Mouse (Mus musculus) liver, embryonic 14.5 days (tissue): Measurements from ENCODE around the gene Wdr83. TPM values are rescaled to one million over a fixed set of nuclear protein-coding genes. Genes with fewer than 3 reads are reported as not detected.
A peak's percentile ranks its signal among the peaks of the same experiment; 100 is the strongest.

Experiments
- ATAC-seq: fragments of 200-750 bp; cut with Nextera tagmentation; 2 replicates; pipeline ENCODE4 v1.8.0; 2017; ENCODE audit warnings: moderate number of reproducible peaks, mild to moderate bottlenecking, moderate library complexity; ENCODE audit not compliant: insufficient read depth
- DNase-seq, 3 experiments: peaks; one replicate each; pipeline ENCODE4 v3.0.0-alpha.2; 2012 to 2013; ENCODE audit warnings: low read depth in 3 of 3, low spot score in 3 of 3
- H3K27ac ChIP-seq: fragments of 300-500 bp; sonication (generic); 2 replicates; pipeline ENCODE4 v1.5.1; 2014; ENCODE audit warnings: moderate library complexity, mild to moderate bottlenecking, control low read depth, inconsistent platforms
- H3K27me3 ChIP-seq: fragments of 300-500 bp; sonication (generic); 2 replicates; pipeline ENCODE4 v1.6.1; 2014; ENCODE audit warnings: mild to moderate bottlenecking, low read length, moderate library complexity; ENCODE audit not compliant: control insufficient read depth, insufficient read depth
- H3K36me3 ChIP-seq: fragments of 300-500 bp; sonication (generic); replicated peaks from 2 replicates; pipeline ENCODE4 v1.6.1; 2014; ENCODE audit warnings: low read depth; ENCODE audit not compliant: control insufficient read depth, insufficient read depth
- H3K4me1 ChIP-seq, 2 experiments: fragments of 200-500 bp in 1 of 2; fragments of 300-500 bp in 1 of 2; sonication (generic) in 1 of 2; replicated peaks; 2 replicates each; pipeline ENCODE4 v1.6.1; 2012 to 2014; ENCODE audit warnings: antibody characterized with exemption in 1 of 2, inconsistent platforms in 1 of 2, low read length in 1 of 2; ENCODE audit not compliant: control insufficient read depth in 2 of 2, insufficient read depth in 2 of 2
- H3K4me2 ChIP-seq: fragments of 300-500 bp; sonication (generic); 2 replicates; pipeline ENCODE4 v1.6.1; 2014; ENCODE audit warnings: low read depth, mild to moderate bottlenecking, control low read depth, moderate library complexity
- H3K4me3 ChIP-seq, 2 experiments: fragments of 200-500 bp in 1 of 2; fragments of 300-500 bp in 1 of 2; sonication (generic) in 1 of 2; 2 replicates each; pipeline ENCODE4 v1.5.1; 2012 to 2014; ENCODE audit warnings: low read depth in 2 of 2, low read length in 2 of 2, mild to moderate bottlenecking in 2 of 2, control low read depth in 1 of 2, inconsistent platforms in 1 of 2, moderate library complexity in 1 of 2; ENCODE audit not compliant: insufficient read depth in 1 of 2
- H3K9ac ChIP-seq: fragments of 300-500 bp; sonication (generic); replicated peaks from 2 replicates; pipeline ENCODE4 v1.6.1; 2014; ENCODE audit warnings: mild to moderate bottlenecking, control low read depth, moderate library complexity
- H3K9me3 ChIP-seq: fragments of 300-500 bp; sonication (generic); 2 replicates; pipeline ENCODE4 v1.6.1; 2016; ENCODE audit warnings: low read length, mixed read lengths; ENCODE audit not compliant: control insufficient read depth
- CTCF ChIP-seq: IDR thresholded peaks from 2 replicates; pipeline ENCODE4 v1.5.1; 2016; ENCODE audit warnings: antibody characterized with exemption, low read depth, control low read depth
- EP300 ChIP-seq: IDR thresholded peaks from 2 replicates; pipeline ENCODE4 v1.6.1; 2016; ENCODE audit warnings: antibody characterized with exemption, low read depth
- WGBS: fragments of 180-500 bp; shearing (Covaris S2); extraction: QIAGEN DNeasy Blood & Tissue Kit; methylation state at CpG from one replicate; pipeline ENCODE4 v1.1.7; 2014; ENCODE audit not compliant: insufficient replicate concordance; 5-methylcytosine and 5-hydroxymethylcytosine counted together
- microRNA-seq: library from miRNA; unstranded; fragments of <30 nt; microRNA quantifications from one replicate; pipeline ENCODE4, GENCODE M21; 2016
- polyA plus RNA-seq, 2 experiments: library from polyadenylated mRNA; depleted of rRNA in 1 of 2; stranded (reverse) in 1 of 2; unstranded in 1 of 2; fragments of >200 nt; fragmentation: Nextera tagmentation in 1 of 2; extraction: Ambion mirVana in 1 of 2; gene quantifications; 2 replicates each; pipeline versions ENCODE4 v1.2.1 to v1.2.3; 2012 to 2014

Gene Wdr83
- polyA plus RNA-seq, 2 experiments, result 20.1 to 26.0 TPM

DNA sequence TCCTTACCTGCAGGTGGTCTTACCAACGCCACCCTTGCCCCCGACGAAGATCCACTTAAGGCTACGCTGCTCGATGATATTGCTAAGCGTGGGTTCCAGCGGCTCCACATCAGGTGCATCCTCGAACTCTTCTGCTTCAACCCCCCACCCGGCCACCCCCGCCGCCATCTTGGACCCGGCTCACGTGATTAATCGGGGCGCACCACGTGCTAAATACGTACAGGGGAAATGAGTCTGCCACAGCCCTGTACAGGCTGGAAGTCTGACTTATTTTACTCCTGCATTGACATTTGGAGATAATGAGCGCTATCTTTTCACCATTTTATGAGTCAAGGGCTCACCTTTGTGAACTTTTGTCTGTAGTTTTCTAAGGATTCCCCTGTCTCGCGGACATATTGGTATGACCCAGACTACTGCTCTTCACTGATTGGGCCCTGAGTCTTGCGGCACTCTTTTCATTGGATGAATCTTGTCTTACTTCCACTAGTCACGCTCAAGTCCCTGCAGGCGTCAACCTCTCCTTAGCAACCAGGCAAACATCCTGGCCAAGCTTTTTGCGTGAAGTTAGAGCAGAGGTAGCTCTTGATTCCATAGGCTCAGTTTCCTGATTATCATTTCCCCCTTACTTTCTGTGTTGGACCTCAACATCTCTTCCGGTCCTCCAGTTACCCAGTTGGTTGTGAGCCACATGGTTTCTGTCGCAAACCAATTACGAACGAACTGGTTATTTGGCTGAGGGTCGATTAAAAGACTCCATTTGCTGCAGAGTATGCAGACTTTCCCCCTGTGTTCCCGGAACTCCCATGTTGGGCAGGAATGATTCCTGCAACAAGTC lies 55.8 kb downstream of the Wdr83 start, which contains the start of gene Asna1:
Asna1 (minus strand) TSS at position 184 of the 835 bp plus-strand sequence.
- no peaks in the 10 kb centered on the region for H3K27me3 ChIP-seq
- peak within 1 kb of the TSS; percentile 79 for H3K9ac ChIP-seq
- H3K27ac ChIP-seq, result peak within 1 kb of the TSS; percentile 79
- H3K4me1 ChIP-seq, result peaks cover 24 to 28% of the 10 kb centered on the region in 2 experiments
- peak within 1 kb of the TSS; percentile 97 for H3K4me2 ChIP-seq
- no peaks in the 10 kb centered on the region for H3K9me3 ChIP-seq
- 2% methylated on average over 30 of the region's 30 CpGs for WGBS
- ATAC-seq (peak; percentile 80), DNase-seq (peak; percentile 94)
- TF ChIP-seq EP300 (peak; percentile 61), CTCF (no peak)
- H3K36me3 ChIP-seq, result peaks cover 16% of the 10 kb centered on the region
- peak within 1 kb of the TSS; percentile 90 to 98 for H3K4me3 ChIP-seq

Small RNAs within 50 kb of the gene (microRNA-seq; reads per million reads assigned to microRNA genes)
- gene Gm23388, result 1.3 reads per million
- gene Mir7070, result 1.3 reads per million

Other genes starting within 250 kb of the Wdr83 start
- 24.4 and 31.0 TPM in 2 replicates for gene Gadd45gip1, start 249.8 kb downstream of the Wdr83 start, polyA plus RNA-seq (2012; rRNA removed)
- 50.2 and 55.7 TPM in 2 replicates for gene Gadd45gip1, start 249.8 kb downstream of the Wdr83 start, polyA plus RNA-seq (2014; fragmentation: Nextera tagmentation; extraction: Ambion mirVana)
- gene Rad23a, start 240.6 kb downstream of the Wdr83 start, polyA plus RNA-seq (2012; rRNA removed), result 139 and 184 TPM in 2 replicates
- 258 and 279 TPM in 2 replicates for gene Rad23a, start 240.6 kb downstream of the Wdr83 start, polyA plus RNA-seq (2014; fragmentation: Nextera tagmentation; extraction: Ambion mirVana)
- gene Calr, start 234.4 kb downstream of the Wdr83 start, polyA plus RNA-seq (2012; rRNA removed), result 144 and 262 TPM in 2 replicates
- 348 and 351 TPM in 2 replicates for gene Calr, start 234.4 kb downstream of the Wdr83 start, polyA plus RNA-seq (2014; fragmentation: Nextera tagmentation; extraction: Ambion mirVana)
- gene Farsa, start 224.3 kb downstream of the Wdr83 start, polyA plus RNA-seq (2012; rRNA removed), result 53.5 and 54.8 TPM in 2 replicates
- 45.8 and 48.7 TPM in 2 replicates for gene Farsa, start 224.3 kb downstream of the Wdr83 start, polyA plus RNA-seq (2014; fragmentation: Nextera tagmentation; extraction: Ambion mirVana)
- 16.7 and 26.4 TPM in 2 replicates for gene Syce2, start 209.2 kb downstream of the Wdr83 start, polyA plus RNA-seq (2012; rRNA removed)
- gene Syce2, start 209.2 kb downstream of the Wdr83 start, polyA plus RNA-seq (2014; fragmentation: Nextera tagmentation; extraction: Ambion mirVana), result 78.2 and 80.2 TPM in 2 replicates
- 27.1 and 31.4 TPM in 2 replicates for gene Gcdh, start 187.4 kb downstream of the Wdr83 start, polyA plus RNA-seq (2012; rRNA removed)
- gene Gcdh, start 187.4 kb downstream of the Wdr83 start, polyA plus RNA-seq (2014; fragmentation: Nextera tagmentation; extraction: Ambion mirVana), result 38.9 and 42.7 TPM in 2 replicates
- gene Klf1, start 179.4 kb downstream of the Wdr83 start, polyA plus RNA-seq (2012; rRNA removed), result 209 and 251 TPM in 2 replicates
- gene Klf1, start 179.4 kb downstream of the Wdr83 start, polyA plus RNA-seq (2014; fragmentation: Nextera tagmentation; extraction: Ambion mirVana), result 522 and 566 TPM in 2 replicates
- gene Dnase2a, start 172.7 kb downstream of the Wdr83 start, polyA plus RNA-seq (2012; rRNA removed), result 9.6 and 11.0 TPM in 2 replicates
- gene Dnase2a, start 172.7 kb downstream of the Wdr83 start, polyA plus RNA-seq (2014; fragmentation: Nextera tagmentation; extraction: Ambion mirVana), result 8.4 and 8.5 TPM in 2 replicates
- 0.06 and 0.21 TPM in 2 replicates for gene Mast1, start 143.9 kb downstream of the Wdr83 start, polyA plus RNA-seq (2012; rRNA removed)
- gene Mast1, start 143.9 kb downstream of the Wdr83 start, polyA plus RNA-seq (2014; fragmentation: Nextera tagmentation; extraction: Ambion mirVana), result 0.08 and 0.14 TPM in 2 replicates
- gene Rtbdn, start 134.3 kb downstream of the Wdr83 start, polyA plus RNA-seq (2012; rRNA removed), result 0.03 TPM in 1 of 2 replicates, not detected in the other
- gene Rtbdn, start 134.3 kb downstream of the Wdr83 start, polyA plus RNA-seq (2014; fragmentation: Nextera tagmentation; extraction: Ambion mirVana), result not detected in 2 replicates
- gene Gm49661, start 111.9 kb downstream of the Wdr83 start, polyA plus RNA-seq (2012; rRNA removed), result not detected in 2 replicates
- not detected in 2 replicates for gene Gm49661, start 111.9 kb downstream of the Wdr83 start, polyA plus RNA-seq (2014; fragmentation: Nextera tagmentation; extraction: Ambion mirVana)
- 1,117 and 1,155 TPM in 2 replicates for gene Prdx2, start 111.7 kb downstream of the Wdr83 start, polyA plus RNA-seq (2012; rRNA removed)
- 2,207 and 2,282 TPM in 2 replicates for gene Prdx2, start 111.7 kb downstream of the Wdr83 start, polyA plus RNA-seq (2014; fragmentation: Nextera tagmentation; extraction: Ambion mirVana)
- 49.3 and 56.2 TPM in 2 replicates for gene Rnaseh2a, start 111.5 kb downstream of the Wdr83 start, polyA plus RNA-seq (2012; rRNA removed)
- gene Rnaseh2a, start 111.5 kb downstream of the Wdr83 start, polyA plus RNA-seq (2014; fragmentation: Nextera tagmentation; extraction: Ambion mirVana), result 107 and 125 TPM in 2 replicates
- 8.3 and 10.5 TPM in 2 replicates for gene Junb, start 102.6 kb downstream of the Wdr83 start, polyA plus RNA-seq (2012; rRNA removed)
- gene Junb, start 102.6 kb downstream of the Wdr83 start, polyA plus RNA-seq (2014; fragmentation: Nextera tagmentation; extraction: Ambion mirVana), result 10.5 and 11.2 TPM in 2 replicates
- 2.3 and 4.3 TPM in 2 replicates for gene Hook2, start 90.7 kb downstream of the Wdr83 start, polyA plus RNA-seq (2012; rRNA removed)
- gene Hook2, start 90.7 kb downstream of the Wdr83 start, polyA plus RNA-seq (2014; fragmentation: Nextera tagmentation; extraction: Ambion mirVana), result 3.2 and 4.3 TPM in 2 replicates
- gene Best2, start 66.8 kb downstream of the Wdr83 start, polyA plus RNA-seq (2012; rRNA removed), result 0.02 TPM in 1 of 2 replicates, not detected in the other
- not detected in 2 replicates for gene Best2, start 66.8 kb downstream of the Wdr83 start, polyA plus RNA-seq (2014; fragmentation: Nextera tagmentation; extraction: Ambion mirVana)
- 83.4 and 85.3 TPM in 2 replicates for gene Asna1, start 56.0 kb downstream of the Wdr83 start, polyA plus RNA-seq (2012; rRNA removed)
- gene Asna1, start 56.0 kb downstream of the Wdr83 start, polyA plus RNA-seq (2014; fragmentation: Nextera tagmentation; extraction: Ambion mirVana), result 56.9 and 58.8 TPM in 2 replicates
- 74.0 and 100 TPM in 2 replicates for gene Trir, start 54.5 kb downstream of the Wdr83 start, polyA plus RNA-seq (2012; rRNA removed)
- gene Trir, start 54.5 kb downstream of the Wdr83 start, polyA plus RNA-seq (2014; fragmentation: Nextera tagmentation; extraction: Ambion mirVana), result 84.4 and 89.3 TPM in 2 replicates
- 24.8 and 25.2 TPM in 2 replicates for gene Tnpo2, start 44.4 kb downstream of the Wdr83 start, polyA plus RNA-seq (2012; rRNA removed)
- 9.9 and 10.2 TPM in 2 replicates for gene Tnpo2, start 44.4 kb downstream of the Wdr83 start, polyA plus RNA-seq (2014; fragmentation: Nextera tagmentation; extraction: Ambion mirVana)
- gene Fbxw9, start 21.3 kb downstream of the Wdr83 start, polyA plus RNA-seq (2012; rRNA removed), result 8.9 and 13.5 TPM in 2 replicates
- 5.7 and 6.0 TPM in 2 replicates for gene Fbxw9, start 21.3 kb downstream of the Wdr83 start, polyA plus RNA-seq (2014; fragmentation: Nextera tagmentation; extraction: Ambion mirVana)
- 0.29 TPM in 1 of 2 replicates, not detected in the other for gene Gm5741, start 13.3 kb downstream of the Wdr83 start, polyA plus RNA-seq (2012; rRNA removed)
- gene Gm5741, start 13.3 kb downstream of the Wdr83 start, polyA plus RNA-seq (2014; fragmentation: Nextera tagmentation; extraction: Ambion mirVana), result not detected in 2 replicates
- gene Dhps, start 9.5 kb downstream of the Wdr83 start, polyA plus RNA-seq (2012; rRNA removed), result 19.6 and 21.5 TPM in 2 replicates
- 30.9 and 36.4 TPM in 2 replicates for gene Dhps, start 9.5 kb downstream of the Wdr83 start, polyA plus RNA-seq (2014; fragmentation: Nextera tagmentation; extraction: Ambion mirVana)
- 40.6 and 51.8 TPM in 2 replicates for gene Wdr83os, start 566 bp downstream of the Wdr83 start, polyA plus RNA-seq (2012; rRNA removed)
- 61.8 and 71.5 TPM in 2 replicates for gene Wdr83os, start 566 bp downstream of the Wdr83 start, polyA plus RNA-seq (2014; fragmentation: Nextera tagmentation; extraction: Ambion mirVana)
- gene Man2b1, start 2.0 kb upstream of the Wdr83 start, polyA plus RNA-seq (2012; rRNA removed), result 15.2 and 19.5 TPM in 2 replicates
- gene Man2b1, start 2.0 kb upstream of the Wdr83 start, polyA plus RNA-seq (2014; fragmentation: Nextera tagmentation; extraction: Ambion mirVana), result 17.2 and 20.6 TPM in 2 replicates
- 0.64 and 0.87 TPM in 2 replicates for gene Zfp791, start 41.8 kb upstream of the Wdr83 start, polyA plus RNA-seq (2012; rRNA removed)
- gene Zfp791, start 41.8 kb upstream of the Wdr83 start, polyA plus RNA-seq (2014; fragmentation: Nextera tagmentation; extraction: Ambion mirVana), result 0.44 and 0.63 TPM in 2 replicates
- gene Cks1brt, start 70.6 kb upstream of the Wdr83 start, polyA plus RNA-seq (2012; rRNA removed), result not detected in 2 replicates
- gene Cks1brt, start 70.6 kb upstream of the Wdr83 start, polyA plus RNA-seq (2014; fragmentation: Nextera tagmentation; extraction: Ambion mirVana), result not detected in 2 replicates
- gene Olfr371, start 144.7 kb upstream of the Wdr83 start, polyA plus RNA-seq (2012; rRNA removed), result not detected in 2 replicates
- gene Olfr371, start 144.7 kb upstream of the Wdr83 start, polyA plus RNA-seq (2014; fragmentation: Nextera tagmentation; extraction: Ambion mirVana), result not detected in 2 replicates
- 44.4 and 71.7 TPM in 2 replicates for gene Orc6, start 218.3 kb upstream of the Wdr83 start, polyA plus RNA-seq (2012; rRNA removed)
- 108 and 109 TPM in 2 replicates for gene Orc6, start 218.3 kb upstream of the Wdr83 start, polyA plus RNA-seq (2014; fragmentation: Nextera tagmentation; extraction: Ambion mirVana)
- 24.6 and 35.6 TPM in 2 replicates for gene Vps35, start 218.5 kb upstream of the Wdr83 start, polyA plus RNA-seq (2012; rRNA removed)
- 89.9 and 97.5 TPM in 2 replicates for gene Vps35, start 218.5 kb upstream of the Wdr83 start, polyA plus RNA-seq (2014; fragmentation: Nextera tagmentation; extraction: Ambion mirVana)